14 mouse cellular contexts compared by ENCODE assay signal in the genomic region with DNA sequence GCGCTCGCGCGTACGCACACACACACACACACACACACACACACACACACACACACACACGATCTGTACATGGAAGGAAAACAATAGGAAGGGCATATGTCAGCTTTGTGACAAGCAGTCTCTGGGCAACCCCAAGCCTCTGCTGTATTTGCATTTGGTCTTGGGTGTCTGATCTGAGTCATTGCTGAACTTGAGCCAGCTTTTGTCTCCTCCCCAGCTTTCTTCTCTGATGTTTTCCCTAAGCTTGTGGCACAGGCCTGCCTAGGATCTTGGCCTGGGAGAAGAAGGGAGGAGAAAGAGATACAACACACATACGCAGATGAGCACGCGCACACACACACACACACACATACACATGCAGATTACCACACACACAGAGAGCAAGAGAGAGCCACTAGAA. TPM values are rescaled to one million over a fixed set of nuclear protein-coding genes. Genes with fewer than 3 reads are reported as not detected.
DNase-seq lines count a peak whose midpoint lies in the region; ATAC-seq and TF ChIP-seq lines count a peak whose summit lies in the region.
"Had no signal": no experiment of that assay in that cellular context is flagged by ENCODE, and none has a peak within 500 bp of the region (broad histone marks: within the 10 kb centered on the region; RNA-seq: fewer than 3 reads in every experiment).

No protein-coding gene starts in this region.

- no peak overlapping the region for H3K4me2 ChIP-seq in forebrain, postnatal 0 days (ENCODE audit: low read depth)
- H3K4me2 ChIP-seq in forebrain, embryonic 13.5 days, result no peak overlapping the region
- H3K4me2 ChIP-seq: limb, embryonic 12.5 days; midbrain, embryonic 15.5 days had no signal

- no peaks in the 10 kb centered on the region for H3K4me1 ChIP-seq in forebrain, postnatal 0 days (ENCODE audit: insufficient read depth)
- no peaks in the 10 kb centered on the region for H3K4me1 ChIP-seq in forebrain, embryonic 13.5 days
- H3K4me1 ChIP-seq: midbrain, embryonic 15.5 days had no signal

- H3K9ac ChIP-seq in forebrain, postnatal 0 days, result no peak overlapping the region
- H3K9ac ChIP-seq in forebrain, embryonic 13.5 days, result no peak overlapping the region
- H3K9ac ChIP-seq: limb, embryonic 12.5 days; midbrain, embryonic 15.5 days had no signal

- no peak for TF ChIP-seq CTCF in forebrain, postnatal 0 days (IDR thresholded peaks at IDR 0.05; ENCODE audit: low read depth)

- H3K9me3 ChIP-seq in forebrain, postnatal 0 days (ENCODE audit: low read length), result no peaks in the 10 kb centered on the region
- no peaks in the 10 kb centered on the region for H3K9me3 ChIP-seq in forebrain, embryonic 13.5 days (replicated peaks)
- H3K9me3 ChIP-seq: G1E; limb, embryonic 12.5 days; midbrain, embryonic 15.5 days had no signal

- 89% methylated on average over 9 of the region's 9 CpGs for WGBS in forebrain, postnatal 0 days
- 90% methylated on average over 9 of the region's 9 CpGs for WGBS in forebrain, embryonic 13.5 days

- no peaks in the 10 kb centered on the region for H3K36me3 ChIP-seq in forebrain, postnatal 0 days (ENCODE audit: insufficient read depth)
- H3K36me3 ChIP-seq in forebrain, embryonic 13.5 days (ENCODE audit: poor library complexity, severe bottlenecking), result no peaks in the 10 kb centered on the region
- H3K36me3 ChIP-seq: limb, embryonic 12.5 days; midbrain, embryonic 15.5 days had no signal

- no peak overlapping the region for H3K27ac ChIP-seq in forebrain, postnatal 0 days (ENCODE audit: low read depth, low read length)
- no peak overlapping the region for H3K27ac ChIP-seq in forebrain, embryonic 13.5 days
- H3K27ac ChIP-seq: limb, embryonic 12.5 days; midbrain, embryonic 15.5 days had no signal

- DNase-seq in layer of hippocampus, adult 11-12 months (ENCODE audit: low spot score), result peak; percentile 53
- DNase-seq in layer of hippocampus, postnatal 36 days, result no peak
- DNase-seq in urinary bladder, adult 18-20 months (ENCODE audit: low spot score in 2 of 2), result peak; percentile 19 to 59
- DNase-seq in urinary bladder, adult 2 months (ENCODE audit: low spot score), result no peak
- peak; percentile 20 for DNase-seq in adrenal gland, postnatal 25 days
- peak; percentile 47 for DNase-seq in telencephalon, adult 2 months (ENCODE audit: low read depth, low spot score)
- DNase-seq in forebrain, postnatal 0 days, result no peak
- DNase-seq: cerebellum, adult 9-11 months had no signal

- no peak for ATAC-seq in forebrain, postnatal 0 days
- ATAC-seq in forebrain, embryonic 13.5 days, result no peak
- ATAC-seq: hindbrain, embryonic 16.5 days; midbrain, embryonic 15.5 days had no signal

- no peak overlapping the region for H3K4me3 ChIP-seq in forebrain, postnatal 0 days (ENCODE audit: low read depth, low read length)
- H3K4me3 ChIP-seq in forebrain, embryonic 13.5 days, result no peak overlapping the region
- H3K4me3 ChIP-seq: limb, embryonic 12.5 days; midbrain, embryonic 15.5 days had no signal

- H3K27me3 ChIP-seq in forebrain, postnatal 0 days (ENCODE audit: insufficient read depth, low read length), result no peaks in the 10 kb centered on the region
- H3K27me3 ChIP-seq in forebrain, embryonic 13.5 days, result no peaks in the 10 kb centered on the region
- H3K27me3 ChIP-seq: limb, embryonic 12.5 days; midbrain, embryonic 15.5 days had no signal

RNA-seq across cellular contexts. Expression of gene Ppp1r36, which starts 46.1 kb away (rescaled TPM):
- 1 to 10 TPM; 1.7 to 1.8 TPM for total RNA-seq in layer of hippocampus, postnatal 36 days (2021)
- 11.8 TPM in 2 replicates for polyA plus RNA-seq in urinary bladder, adult 2 months (2012; rRNA removed)
- 0.52 TPM in 1 of 2 replicates, not detected in the other for total RNA-seq in adrenal gland, postnatal 25 days (2021)
- 1.1 and 1.8 TPM in 2 replicates for total RNA-seq in forebrain, postnatal 0 days (2014; rRNA removed)
- 2.2 and 2.7 TPM in 2 replicates for polyA plus RNA-seq in forebrain, postnatal 0 days (2015; fragmentation: Nextera tagmentation; extraction: Ambion mirVana)
- 0.71 and 1.2 TPM in 2 replicates for polyA plus RNA-seq in forebrain, embryonic 13.5 days (2015; fragmentation: Nextera tagmentation; extraction: Ambion mirVana)
- total RNA-seq: gastrocnemius, adult 8-10 months had no signal
- polyA plus RNA-seq: G1E had no signal

RNA-seq across cellular contexts. Expression of gene Hspa2, which starts 59.4 kb away (rescaled TPM):
- 100 to 1,000 TPM; 109 to 116 TPM for total RNA-seq in layer of hippocampus, postnatal 36 days (2021)
- polyA plus RNA-seq in urinary bladder, adult 2 months (2012; rRNA removed), result 52.9 and 65.7 TPM in 2 replicates
- total RNA-seq in adrenal gland, postnatal 25 days (2021), result 25.6 and 26.3 TPM in 2 replicates
- total RNA-seq in forebrain, postnatal 0 days (2014; rRNA removed), result 6.5 and 10.6 TPM in 2 replicates
- polyA plus RNA-seq in forebrain, postnatal 0 days (2015; fragmentation: Nextera tagmentation; extraction: Ambion mirVana), result 8.4 and 11.6 TPM in 2 replicates
- 4.9 and 5.2 TPM in 2 replicates for polyA plus RNA-seq in forebrain, embryonic 13.5 days (2015; fragmentation: Nextera tagmentation; extraction: Ambion mirVana)

Comparison
In these comparisons a context has a peak if more than half of its experiments do, and no peak if none do; other contexts are left out.
1. DNase-seq: peak in layer of hippocampus, adult 11-12 months (single experiment), urinary bladder, adult 18-20 months (2 of 2), adrenal gland, postnatal 25 days (single experiment) and telencephalon, adult 2 months (single experiment); none in layer of hippocampus, postnatal 36 days (0 of 2), urinary bladder, adult 2 months (single experiment) and forebrain, postnatal 0 days (single experiment).